In the genomic region with DNA sequence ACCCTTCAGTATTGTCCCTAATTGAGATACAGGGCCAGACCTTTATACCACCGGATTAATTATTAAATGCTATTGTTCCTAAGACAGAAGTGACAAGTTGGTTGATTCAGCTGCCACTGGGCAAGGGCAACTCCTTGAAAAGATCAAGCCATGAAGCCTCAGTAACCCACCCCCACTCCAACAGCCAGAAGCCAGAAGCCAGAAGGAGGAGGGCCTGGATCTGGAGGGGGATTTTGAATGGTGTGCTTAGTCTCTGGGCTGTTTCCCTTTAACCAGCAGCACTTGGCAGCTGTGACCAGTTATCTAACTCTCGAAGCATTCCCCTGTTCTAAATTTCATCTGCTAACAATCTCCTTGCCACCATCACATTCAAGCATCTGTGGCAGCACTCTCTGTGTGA, we compare ENCODE assay signal across 18 mouse cellular contexts.
DNase-seq lines count a peak whose midpoint lies in the region; ATAC-seq and TF ChIP-seq lines count a peak whose summit lies in the region.
"Had no signal": no experiment of that assay in that cellular context is flagged by ENCODE, and none has a peak within 500 bp of the region (broad histone marks: within the 10 kb centered on the region; RNA-seq: fewer than 3 reads in every experiment).

No protein-coding gene starts in this region.

- no peak overlapping the region for H3K9ac ChIP-seq in forebrain, postnatal 0 days
- H3K9ac ChIP-seq in forebrain, embryonic 15.5 days (replicated peaks): no peak overlapping the region
- H3K9ac ChIP-seq in lung, embryonic 14.5 days: no peak overlapping the region
- no peak overlapping the region for H3K9ac ChIP-seq in embryonic facial prominence, embryonic 13.5 days
- H3K9ac ChIP-seq: forebrain, embryonic 12.5 days; heart, embryonic 15.5 days had no signal

- no peak overlapping the region for H3K27ac ChIP-seq in forebrain, postnatal 0 days (ENCODE audit: low read depth, low read length)
- H3K27ac ChIP-seq in forebrain, embryonic 15.5 days (replicated peaks): no peak overlapping the region
- H3K27ac ChIP-seq in lung, embryonic 14.5 days (ENCODE audit: low read depth): no peak overlapping the region
- peak overlapping the region; percentile 81 for H3K27ac ChIP-seq in embryonic facial prominence, embryonic 13.5 days
- H3K27ac ChIP-seq: forebrain, embryonic 12.5 days; heart, embryonic 15.5 days had no signal

- no peaks in the 10 kb centered on the region for H3K9me3 ChIP-seq in forebrain, postnatal 0 days (ENCODE audit: low read length)
- H3K9me3 ChIP-seq in forebrain, embryonic 15.5 days: no peaks in the 10 kb centered on the region
- no peaks in the 10 kb centered on the region for H3K9me3 ChIP-seq in lung, embryonic 14.5 days (ENCODE audit: low read depth, low read length)
- no peaks in the 10 kb centered on the region for H3K9me3 ChIP-seq in embryonic facial prominence, embryonic 13.5 days
- H3K9me3 ChIP-seq: forebrain, embryonic 12.5 days; G1E; heart, embryonic 15.5 days had no signal

- TF ChIP-seq CTCF in forebrain, postnatal 0 days (IDR thresholded peaks at IDR 0.05; ENCODE audit: low read depth): no peak
- no peak for TF ChIP-seq CTCF in lung, embryonic 14.5 days (IDR thresholded peaks at IDR 0.05; ENCODE audit: low read depth)

- H3K27me3 ChIP-seq in forebrain, postnatal 0 days (ENCODE audit: insufficient read depth, low read length): no peaks in the 10 kb centered on the region
- no peaks in the 10 kb centered on the region for H3K27me3 ChIP-seq in forebrain, embryonic 15.5 days
- no peaks in the 10 kb centered on the region for H3K27me3 ChIP-seq in lung, embryonic 14.5 days (ENCODE audit: insufficient read depth, low read length)
- H3K27me3 ChIP-seq in embryonic facial prominence, embryonic 13.5 days: no peaks in the 10 kb centered on the region
- H3K27me3 ChIP-seq: forebrain, embryonic 12.5 days; heart, embryonic 15.5 days had no signal

- no peaks in the 10 kb centered on the region for H3K36me3 ChIP-seq in forebrain, postnatal 0 days (ENCODE audit: insufficient read depth)
- no peaks in the 10 kb centered on the region for H3K36me3 ChIP-seq in forebrain, embryonic 15.5 days
- H3K36me3 ChIP-seq in lung, embryonic 14.5 days (ENCODE audit: insufficient read depth): no peaks in the 10 kb centered on the region
- H3K36me3 ChIP-seq in embryonic facial prominence, embryonic 13.5 days: no peaks in the 10 kb centered on the region
- H3K36me3 ChIP-seq: forebrain, embryonic 12.5 days; G1E; heart, embryonic 15.5 days had no signal

- DNase-seq in forebrain, postnatal 0 days: no peak
- DNase-seq in lung, embryonic 14.5 days: peak; percentile 11
- DNase-seq in lung, postnatal 4 days: no peak
- peak; percentile 74 for DNase-seq in retina, postnatal 1 day
- DNase-seq in urinary bladder, postnatal 14 days (ENCODE audit: low spot score): no peak
- no peak for DNase-seq in cerebellum, adult 9-10 months
- DNase-seq: B cell, adult 2 months; cerebellum, postnatal 25 days; gastrocnemius, postnatal 25 days; kidney, adult 11 months; kidney, postnatal 4 days; liver; lung, postnatal 14 days had no signal

- no peak overlapping the region for H3K4me2 ChIP-seq in forebrain, postnatal 0 days (ENCODE audit: low read depth)
- no peak overlapping the region for H3K4me2 ChIP-seq in forebrain, embryonic 15.5 days (replicated peaks)
- no peak overlapping the region for H3K4me2 ChIP-seq in lung, embryonic 14.5 days
- no peak overlapping the region; the same call in 1 of the 2 replicates for H3K4me2 ChIP-seq in embryonic facial prominence, embryonic 13.5 days
- H3K4me2 ChIP-seq: forebrain, embryonic 12.5 days; heart, embryonic 15.5 days had no signal

- 26% methylated on average over 2 of the region's 2 CpGs for WGBS in forebrain, postnatal 0 days
- 28% methylated on average over 2 of the region's 2 CpGs for WGBS in forebrain, embryonic 15.5 days
- 60% methylated on average over 2 of the region's 2 CpGs for WGBS in lung, embryonic 14.5 days
- 30% methylated on average over 2 of the region's 2 CpGs for WGBS in embryonic facial prominence, embryonic 13.5 days

- peak; percentile 32 for ATAC-seq in forebrain, postnatal 0 days
- ATAC-seq in forebrain, embryonic 15.5 days (replicated peaks): no peak
- no peak for ATAC-seq in lung, embryonic 14.5 days (ENCODE audit: insufficient read depth)
- ATAC-seq in embryonic facial prominence, embryonic 13.5 days (ENCODE audit: insufficient number of reproducible peaks, insufficient read depth, low FRiP score, low TSS enrichment, low read depth): no peak

- no peak overlapping the region for H3K4me3 ChIP-seq in forebrain, postnatal 0 days (ENCODE audit: low read depth, low read length)
- H3K4me3 ChIP-seq in forebrain, embryonic 15.5 days: no peak overlapping the region
- H3K4me3 ChIP-seq in lung, embryonic 14.5 days (ENCODE audit: low read depth, low read length): no peak overlapping the region
- no peak overlapping the region for H3K4me3 ChIP-seq in embryonic facial prominence, embryonic 13.5 days
- H3K4me3 ChIP-seq: forebrain, embryonic 12.5 days; heart, embryonic 15.5 days had no signal

- peaks cover 4% of the 10 kb centered on the region; the same call in 1 of the 2 replicates for H3K4me1 ChIP-seq in forebrain, postnatal 0 days (ENCODE audit: insufficient read depth)
- peaks cover 4% of the 10 kb centered on the region; the same call in 1 of the 2 replicates for H3K4me1 ChIP-seq in forebrain, embryonic 15.5 days
- H3K4me1 ChIP-seq in lung, embryonic 14.5 days (ENCODE audit: insufficient read depth): 0 out of 2 replicates have a peak, but pooled peaks cover 2% of the 10 kb centered on the region
- H3K4me1 ChIP-seq in embryonic facial prominence, embryonic 13.5 days: peaks cover 20% of the 10 kb centered on the region

Comparison
In these comparisons a context has a peak if more than half of its experiments do, and no peak if none do; other contexts are left out.
1. DNase-seq: peak in lung, embryonic 14.5 days (single experiment) and retina, postnatal 1 day (single experiment); none in forebrain, postnatal 0 days (single experiment), lung, postnatal 4 days (0 of 2), urinary bladder, postnatal 14 days (single experiment) and cerebellum, adult 9-10 months (single experiment).